Mouse (Mus musculus) G1E (cell line): ENCODE measurements at regions not wholly inside any gene's neighbourhood (a gene's known extent, or its start where the extent isn't known, plus 50 kb on each side); places are given as distances from the start of the nearest gene placed in this dataset.

Experiments
- CTCF ChIP-seq: IDR thresholded peaks from 2 replicates; pipeline ENCODE4 v1.5.1; 2012; ENCODE audit warnings: low read depth, low read length, inconsistent platforms, mixed read lengths
- TAL1 ChIP-seq: conservative IDR thresholded peaks from 2 replicates; pipeline ENCODE4 v1.6.1; 2012; ENCODE audit warnings: low read depth, low read length, inconsistent platforms, mixed read lengths

DNA sequence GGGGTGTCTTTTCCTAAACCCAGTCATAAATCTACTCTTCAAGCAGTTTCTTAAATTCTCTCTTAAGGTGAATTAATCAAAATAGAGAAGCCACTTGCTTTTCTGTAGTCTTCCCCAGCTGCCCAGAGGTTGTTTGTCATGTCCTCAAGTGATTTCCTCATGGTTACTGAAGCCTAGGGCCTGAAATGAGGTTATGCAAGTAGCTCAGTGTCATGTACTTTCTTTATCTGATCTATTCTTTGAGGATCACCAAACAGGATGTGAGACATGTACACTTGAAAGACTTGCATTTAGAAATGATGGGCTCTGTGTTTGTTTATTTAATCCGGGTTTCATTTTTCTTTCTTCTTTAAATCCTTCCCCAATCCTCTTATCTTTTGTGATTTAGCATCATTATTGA is 258.8 kb downstream of the Sv2b start:
- TF ChIP-seq CTCF = no peak
- no peak for TF ChIP-seq TAL1
